Mouse (Mus musculus): ENCODE results near the gene Wdr70. TPM values are rescaled to one million over a fixed set of nuclear protein-coding genes. Genes with fewer than 3 reads are reported as not detected.

Wdr70 gene
- polyA plus RNA-seq, 1 experiment: 4.9 TPM

GRCm38 (mm10) chr15:7835404-7835803 lies 263.6 kb downstream of the Wdr70 start:
- Histone ChIP-seq H3K4me1 (ENCODE audit: control insufficient read depth) (no peaks in the 10 kb centered on the region), H3K36me3 (ENCODE audit: control insufficient read depth) (no peaks in the 10 kb centered on the region), H3K27me3 (ENCODE audit: control insufficient read depth) (no peaks in the 10 kb centered on the region), H3K4me3 (replicated peaks) (no peak overlapping the region), H3K9me3 (ENCODE audit: control insufficient read depth, low read length) (peaks cover 4% of the 10 kb centered on the region; the same call in 1 of the 2 replicates)
- no peak for TF ChIP-seq GATA1 (IDR thresholded peaks at IDR 0.05; ENCODE audit: low read length)
- TF ChIP-seq TAL1 (IDR thresholded peaks at IDR 0.05; ENCODE audit: low read length): no peak

GRCm38 (mm10) chr15:7825530-7825929 lies 273.5 kb downstream of the Wdr70 start:
- Histone ChIP-seq H3K36me3 (ENCODE audit: control insufficient read depth) (no peaks in the 10 kb centered on the region), H3K4me3 (replicated peaks) (no peak overlapping the region), H3K9me3 (ENCODE audit: control insufficient read depth, low read length) (no peaks in the 10 kb centered on the region), H3K27me3 (ENCODE audit: control insufficient read depth) (no peaks in the 10 kb centered on the region), H3K4me1 (ENCODE audit: control insufficient read depth) (no peaks in the 10 kb centered on the region)
- TF ChIP-seq GATA1 (IDR thresholded peaks at IDR 0.05; ENCODE audit: low read length): no peak
- TF ChIP-seq TAL1 (IDR thresholded peaks at IDR 0.05; ENCODE audit: low read length): no peak

DNA sequence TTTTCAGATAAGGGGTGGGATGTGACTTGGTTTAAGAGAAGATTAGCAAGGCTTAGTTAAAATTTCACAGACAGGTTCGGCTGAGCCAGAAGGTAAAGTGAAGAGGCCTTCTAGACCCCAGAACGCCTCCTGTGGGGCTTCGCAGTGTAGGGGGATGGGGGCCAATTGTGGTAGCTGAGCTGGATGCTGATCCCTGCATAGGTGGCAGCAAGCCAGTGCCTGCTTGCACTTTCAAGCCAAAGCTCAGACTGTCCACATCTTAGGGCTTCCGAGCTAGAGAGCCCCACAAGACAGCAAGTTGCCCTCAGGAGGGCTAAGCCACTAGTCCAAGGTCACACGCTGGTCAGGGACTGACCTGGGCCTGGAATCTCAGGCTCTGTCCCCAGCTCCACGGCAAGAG lies 275.1 kb downstream of the Wdr70 start:
- no peak overlapping the region for H3K4me3 ChIP-seq (replicated peaks)
- peaks cover 2% of the 10 kb centered on the region; the same call in 1 of the 2 replicates for H3K27me3 ChIP-seq (ENCODE audit: control insufficient read depth)
- no peaks in the 10 kb centered on the region for H3K36me3 ChIP-seq (ENCODE audit: control insufficient read depth)
- no peaks in the 10 kb centered on the region for H3K9me3 ChIP-seq (ENCODE audit: control insufficient read depth, low read length)
- TF ChIP-seq TAL1 (IDR thresholded peaks at IDR 0.05; ENCODE audit: low read length) (no peak), GATA1 (IDR thresholded peaks at IDR 0.05; ENCODE audit: low read length) (no peak)
- no peaks in the 10 kb centered on the region for H3K4me1 ChIP-seq (ENCODE audit: control insufficient read depth)

Other genes with a start within 250 kb of the Wdr70 start
- 0.07 and 0.11 TPM in 2 replicates for gene Nup155, start 10.1 kb upstream of the Wdr70 start, polyA plus RNA-seq (2012)
- gene Cplane1, start 69.9 kb upstream of the Wdr70 start, polyA plus RNA-seq (2012): 0.01 and 0.02 TPM in 2 replicates

Measured in erythroblast, embryonic 14.5 days (primary cell).